Mouse (Mus musculus) lung, adult 2 months (tissue): ENCODE results near the gene Slco2b1.

ENCODE experiments used
- CTCF ChIP-seq: fragments of 200-500 bp; IDR thresholded peaks from 2 replicates; pipeline ENCODE4 v1.5.1; 2011; ENCODE audit warnings: mild to moderate bottlenecking, low read length, control low read depth; ENCODE audit not compliant: insufficient read depth
- POLR2A ChIP-seq: fragments of 200-500 bp; IDR thresholded peaks from 2 replicates; pipeline ENCODE4 v1.6.1; 2011; ENCODE audit warnings: low read depth, mild to moderate bottlenecking, control low read depth, low read length, borderline replicate concordance; ENCODE audit errors: extremely low read depth

DNA sequence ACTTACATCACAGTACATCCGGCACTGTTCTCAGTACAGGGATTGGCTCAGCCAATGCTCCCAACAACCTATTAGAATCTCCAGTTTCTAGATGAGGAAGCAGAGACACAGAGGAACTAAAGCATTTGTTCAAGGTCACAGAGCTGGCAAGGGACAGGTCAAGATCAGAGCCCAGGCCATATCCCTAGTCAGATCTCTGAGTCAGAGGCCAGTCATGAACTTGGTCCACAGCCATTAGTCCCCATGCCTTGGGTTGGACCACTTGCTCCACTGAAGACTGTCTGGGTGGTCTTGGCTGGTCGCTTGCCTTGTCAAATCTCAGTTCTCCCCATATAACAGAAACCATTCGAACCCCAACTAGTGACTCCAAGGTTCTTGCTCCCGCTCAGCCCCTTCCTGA is 1.3 kb upstream of the Slco2b1 start:
- TF ChIP-seq POLR2A (no peak), CTCF (no peak)
